Mouse (Mus musculus) kidney, postnatal 10 days (tissue): ENCODE measurements around the gene Cobl.

Experiments used
- DNase-seq: peaks from one replicate; pipeline ENCODE4 v3.0.0; 2021; ENCODE audit warnings: mixed read lengths

The Cobl gene

DNA sequence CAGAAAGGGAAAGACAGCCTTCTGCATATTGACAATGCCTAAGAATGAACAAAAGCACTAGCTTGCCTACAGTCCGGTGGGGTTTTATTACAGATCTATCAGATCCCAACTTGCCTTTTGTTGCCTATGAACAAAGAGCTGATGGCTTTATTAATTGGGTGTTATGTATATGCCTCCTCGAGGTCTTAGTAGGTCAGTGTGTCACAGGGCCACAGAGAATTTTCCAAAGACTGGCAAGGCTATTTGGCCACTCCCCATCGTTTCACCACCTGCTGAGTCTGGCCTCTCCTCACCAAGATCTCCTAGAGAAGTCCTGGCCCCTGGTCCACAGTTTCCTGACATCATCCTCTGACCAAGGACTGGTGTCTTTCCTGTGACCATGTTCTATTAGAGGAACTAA, 83.7 kb downstream of the Cobl start:
- DNase-seq = no peak

DNA sequence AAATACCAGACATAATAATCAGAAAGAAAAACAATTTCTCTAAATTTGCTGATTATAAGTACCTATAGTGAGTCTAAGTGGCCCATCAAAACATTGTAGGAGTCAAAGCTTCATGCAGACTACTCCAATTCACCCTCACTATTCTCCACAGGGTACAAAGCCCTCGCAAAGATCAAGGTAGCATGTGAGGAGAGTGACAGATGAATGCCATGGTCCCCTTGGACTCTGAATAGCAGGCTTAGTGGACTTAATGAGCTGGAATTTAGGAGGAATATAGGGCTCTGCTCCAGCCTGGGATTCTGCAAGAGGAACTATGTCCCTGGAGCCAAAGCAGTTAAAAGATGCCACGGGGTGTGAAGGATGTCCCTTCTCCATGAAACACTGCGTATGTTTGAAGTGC, 88.1 kb downstream of the Cobl start:
- no peak for DNase-seq

DNA sequence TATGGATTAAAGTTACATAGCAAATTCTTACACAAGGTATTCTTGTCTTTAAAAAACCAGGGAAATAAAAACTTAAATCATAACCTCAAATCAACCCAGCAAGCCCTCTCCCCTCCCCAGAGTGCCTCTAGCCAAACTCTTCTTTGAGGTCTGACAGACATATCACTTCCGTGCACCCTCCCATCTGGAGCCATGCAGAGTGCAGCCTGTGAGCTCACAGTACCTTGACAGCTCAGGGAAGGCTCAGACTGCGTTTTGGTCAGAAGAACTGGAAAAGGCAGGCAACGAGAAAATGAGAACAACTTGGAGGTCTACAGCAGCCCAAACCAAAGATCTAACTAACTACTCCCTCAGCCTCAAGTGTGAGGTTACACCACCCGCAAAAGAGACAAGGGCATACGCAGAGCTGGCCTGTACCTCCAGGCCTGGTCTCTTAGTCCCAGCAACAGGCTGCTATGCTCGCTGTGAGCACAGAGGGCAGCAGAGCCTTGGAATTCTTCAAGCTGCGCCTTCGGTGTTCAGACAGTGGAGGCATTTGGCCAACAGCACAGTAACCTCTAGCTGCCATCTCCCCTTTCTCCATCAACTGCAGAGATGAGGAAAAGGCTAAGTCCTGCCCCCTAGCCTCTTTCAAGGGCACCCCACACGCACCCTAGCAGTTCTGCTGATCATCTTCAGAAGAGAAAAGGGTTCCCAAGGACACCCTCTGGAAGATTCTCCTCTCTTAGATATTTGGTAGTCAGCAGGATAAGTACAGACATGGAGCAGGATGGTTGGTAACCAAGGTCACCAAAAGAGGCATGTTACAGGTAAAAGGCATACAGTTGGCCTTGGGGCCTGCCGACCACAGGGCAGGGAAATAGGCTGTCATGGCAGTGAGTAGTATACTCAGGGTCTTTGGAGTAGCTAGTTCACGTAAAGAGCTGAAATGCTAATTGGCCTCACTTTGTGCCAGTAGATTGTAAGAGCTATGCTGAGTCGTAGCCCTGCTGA, 91.4 kb downstream of the Cobl start:
- DNase-seq = peak; percentile 91

DNA sequence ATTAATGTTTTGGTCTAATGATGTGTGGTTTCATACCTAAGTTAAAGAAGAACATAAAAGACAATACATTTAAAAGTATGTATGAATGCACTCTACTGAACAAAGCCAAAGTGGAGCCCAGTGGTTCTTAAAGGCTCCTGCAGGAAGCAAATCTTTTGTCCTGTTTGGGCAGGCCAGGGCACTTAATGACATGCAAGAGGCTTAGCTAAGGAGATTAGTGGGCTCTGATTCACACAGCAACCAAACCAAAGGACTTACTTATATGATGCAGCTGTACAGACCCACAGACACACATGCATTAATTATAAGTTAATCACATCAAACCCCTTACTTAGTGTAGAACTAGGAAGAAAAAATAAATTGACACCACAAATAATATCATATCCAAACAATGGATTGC, 93.8 kb downstream of the Cobl start:
- no peak for DNase-seq

DNA sequence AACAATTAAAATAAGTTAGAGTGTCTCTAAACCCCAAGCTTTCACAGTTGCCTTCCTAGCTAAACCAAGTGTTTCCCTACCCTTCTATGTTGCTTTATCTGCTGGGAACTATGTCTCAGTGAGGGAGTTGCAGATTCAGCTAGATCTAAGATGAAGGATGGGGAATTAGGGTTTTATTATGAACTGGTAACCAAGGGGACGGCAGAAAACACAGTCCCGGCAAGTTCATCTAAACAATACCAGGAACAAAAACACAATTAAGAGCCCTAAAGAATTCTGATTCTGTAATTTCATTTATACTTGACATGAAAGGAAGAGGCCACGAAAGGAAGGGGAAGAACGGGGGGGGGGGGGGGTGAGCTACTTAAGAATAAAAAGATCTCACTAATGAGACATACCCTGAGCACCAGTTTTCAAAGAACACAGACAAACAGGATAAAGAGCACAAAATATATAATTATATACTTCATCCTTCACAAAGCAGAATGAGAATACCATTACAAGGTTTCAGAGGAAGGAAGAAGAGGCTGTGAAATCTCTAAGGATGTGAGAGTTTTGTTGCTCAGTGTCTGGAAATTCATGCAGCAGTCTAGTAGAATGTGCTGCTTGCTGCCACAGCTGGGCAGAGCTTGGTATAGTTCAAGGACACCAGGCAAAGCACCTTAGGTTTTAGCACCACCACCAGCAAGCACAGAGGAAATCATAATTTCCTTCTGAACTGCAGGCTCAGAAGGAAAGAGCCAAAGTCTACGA, 97.2 kb downstream of the Cobl start:
- DNase-seq = no peak

DNA sequence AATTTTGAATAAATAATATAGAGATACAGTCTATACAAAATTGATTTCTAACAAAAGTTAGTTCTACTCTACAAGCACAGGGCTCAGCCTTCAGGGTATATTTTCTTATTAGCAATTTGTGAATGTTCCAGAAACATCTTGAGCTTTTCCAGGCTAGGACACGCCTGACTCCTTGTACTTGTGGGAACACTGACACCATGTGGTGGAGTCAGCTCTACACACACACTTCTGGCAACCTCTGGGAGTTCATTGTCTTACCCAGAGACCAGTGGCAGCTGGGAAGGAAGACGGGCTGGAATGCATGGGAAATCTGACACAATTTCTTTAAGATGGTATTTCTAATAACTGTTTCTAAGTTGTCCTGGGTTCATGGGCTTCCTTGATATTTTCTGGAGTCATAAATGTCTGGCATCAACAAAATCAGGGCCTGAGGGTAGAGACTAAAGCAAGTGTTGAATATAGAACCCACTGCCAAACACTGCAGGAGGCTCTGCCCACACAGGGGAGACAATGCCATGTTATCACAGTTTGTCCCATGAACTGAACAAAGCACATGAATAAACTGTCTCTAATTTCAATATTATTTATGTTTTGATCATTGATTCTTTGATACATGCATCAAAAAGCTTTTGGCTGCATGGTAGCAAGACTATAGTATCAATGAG, 105.3 kb downstream of the Cobl start:
- peak; percentile 80 for DNase-seq

DNA sequence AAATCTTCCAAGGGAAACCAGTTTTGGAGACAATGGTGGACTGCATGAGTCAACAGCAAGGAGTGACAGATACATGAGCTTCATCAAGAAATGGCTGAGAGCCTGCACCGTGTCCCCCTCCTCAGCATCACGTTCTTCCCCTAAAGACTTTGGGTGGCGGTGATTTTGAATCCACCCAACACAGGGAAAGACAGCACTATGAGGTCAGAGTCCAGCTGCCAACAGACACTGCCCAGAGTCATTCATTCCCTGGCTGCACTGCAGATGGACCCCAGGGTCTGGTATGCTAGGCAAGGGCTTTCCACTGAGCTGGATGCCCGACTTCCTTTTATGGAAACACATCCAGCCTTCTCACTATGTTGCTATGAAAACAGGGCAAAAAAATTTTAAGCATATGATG, 106.2 kb downstream of the Cobl start:
- no peak for DNase-seq

DNA sequence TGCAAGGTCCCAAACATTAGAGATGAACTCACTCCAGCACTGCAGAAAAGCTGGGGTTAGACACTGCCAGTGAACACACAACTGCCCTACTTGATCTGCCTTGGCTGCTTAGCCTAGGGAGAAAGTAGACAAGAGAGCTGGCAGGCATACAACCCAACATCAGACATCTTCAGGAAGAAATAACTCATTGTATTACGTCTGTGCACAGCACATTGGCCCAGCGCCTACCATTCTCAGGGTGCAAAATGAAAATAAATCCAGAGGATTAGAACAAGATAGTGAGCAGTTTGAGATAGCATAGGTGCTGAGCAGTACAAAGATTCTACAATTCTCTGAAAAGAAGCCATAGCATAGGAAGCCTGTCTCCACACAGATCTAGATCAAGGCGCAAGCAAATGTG, 109.1 kb downstream of the Cobl start:
- peak; percentile 81 for DNase-seq

DNA sequence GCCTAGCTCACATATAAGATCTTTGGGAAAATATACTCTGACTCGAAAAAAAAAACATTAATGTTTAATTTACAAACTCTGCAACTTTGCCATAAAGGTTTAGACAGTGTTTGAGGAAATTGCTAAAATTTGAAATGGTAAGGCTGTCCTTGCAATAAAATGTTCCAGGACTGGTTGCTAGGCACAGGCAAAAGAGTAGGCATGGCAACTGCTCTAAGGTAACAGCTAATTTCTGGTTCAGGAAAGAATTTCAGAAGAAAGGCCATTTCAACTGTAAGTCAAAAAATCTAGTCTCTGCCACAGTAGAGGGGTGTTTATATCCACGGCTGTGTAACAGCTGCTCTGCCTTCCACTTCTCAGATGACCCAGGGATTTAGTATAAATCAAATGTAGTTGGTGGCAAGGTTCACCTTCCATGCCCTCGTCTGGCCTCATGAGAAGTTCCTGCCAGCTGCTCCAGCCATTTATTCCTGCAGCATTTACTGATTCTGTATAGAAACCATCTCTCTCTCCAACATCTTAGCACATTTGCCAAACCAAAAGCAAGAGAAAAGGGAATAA, 113.7 kb downstream of the Cobl start:
- DNase-seq = no peak

DNA sequence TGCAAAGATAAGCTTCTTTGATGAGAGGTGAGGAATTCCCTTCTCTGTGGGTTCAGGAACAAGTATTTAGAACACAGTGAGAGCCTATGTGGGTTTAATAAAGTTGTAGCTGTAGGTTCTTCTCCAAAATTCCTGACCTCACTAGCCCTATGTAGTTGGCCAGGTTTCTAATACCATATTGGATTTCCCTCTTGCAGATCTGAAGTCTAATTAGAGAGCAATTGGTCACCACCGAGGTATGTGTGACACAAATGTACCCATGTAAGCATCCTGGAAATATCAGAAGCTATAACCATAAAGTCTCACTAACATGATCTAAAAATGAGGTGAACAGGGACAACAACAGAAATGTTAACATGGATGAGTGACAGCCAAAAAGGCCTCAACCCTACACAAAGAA, 114.7 kb downstream of the Cobl start:
- no peak for DNase-seq

DNA sequence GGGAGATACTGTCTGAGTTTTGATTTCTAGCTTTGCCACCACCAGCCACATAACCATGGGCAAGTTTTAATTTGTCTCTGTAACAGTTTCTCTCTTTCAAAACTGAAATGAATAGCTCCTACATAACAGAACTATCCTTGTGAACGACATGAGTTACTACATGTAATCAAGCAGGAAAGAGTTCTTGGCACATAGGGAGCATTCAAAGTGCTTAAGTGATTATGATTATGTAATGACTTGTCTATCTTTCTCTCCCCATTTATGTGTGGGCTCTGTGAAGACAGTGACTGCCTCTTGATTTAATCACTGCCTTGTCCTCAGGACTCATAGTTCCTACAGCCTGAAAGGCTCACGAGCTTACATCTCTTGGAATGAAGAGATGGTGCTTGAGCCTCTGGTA, 118.3 kb downstream of the Cobl start:
- no peak for DNase-seq

DNA sequence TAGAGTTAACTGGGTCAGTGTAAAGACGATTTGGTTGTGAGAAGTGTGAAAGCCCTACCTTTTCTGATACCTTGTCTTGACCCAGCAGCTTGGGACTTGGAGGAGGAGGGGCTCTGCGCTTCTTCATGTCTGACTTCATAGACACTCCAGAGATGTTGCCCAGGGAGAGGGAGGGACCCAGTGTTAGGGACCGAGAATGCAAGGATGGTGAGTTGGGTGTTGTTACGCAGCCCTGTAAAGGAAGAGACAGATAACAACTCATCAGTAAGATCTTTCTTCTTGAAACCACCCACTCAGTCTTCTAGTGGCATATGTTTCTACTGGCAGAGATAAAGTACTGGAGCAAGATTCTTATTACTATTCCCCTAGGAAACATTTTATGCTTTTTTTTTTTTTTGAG, 121.1 kb downstream of the Cobl start:
- no peak for DNase-seq

DNA sequence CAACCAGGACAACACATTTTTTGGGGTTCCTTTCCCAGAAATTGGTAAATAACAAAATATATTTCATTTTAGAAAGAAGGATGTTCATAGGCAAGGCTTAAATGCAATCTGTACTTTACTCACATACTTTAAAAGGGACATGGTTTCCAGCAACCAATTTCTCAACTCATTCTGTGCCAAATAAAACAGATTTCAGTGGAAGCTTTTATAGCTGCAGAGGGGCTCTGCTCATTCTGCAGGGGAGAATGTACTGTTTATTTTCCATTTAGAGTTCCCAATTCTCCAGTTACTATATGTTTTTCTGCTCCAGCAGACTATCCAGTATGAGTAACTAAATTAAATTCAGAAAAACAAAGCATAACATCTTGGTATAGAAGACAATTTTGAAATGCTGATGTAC, 124.1 kb downstream of the Cobl start:
- DNase-seq = no peak

DNA sequence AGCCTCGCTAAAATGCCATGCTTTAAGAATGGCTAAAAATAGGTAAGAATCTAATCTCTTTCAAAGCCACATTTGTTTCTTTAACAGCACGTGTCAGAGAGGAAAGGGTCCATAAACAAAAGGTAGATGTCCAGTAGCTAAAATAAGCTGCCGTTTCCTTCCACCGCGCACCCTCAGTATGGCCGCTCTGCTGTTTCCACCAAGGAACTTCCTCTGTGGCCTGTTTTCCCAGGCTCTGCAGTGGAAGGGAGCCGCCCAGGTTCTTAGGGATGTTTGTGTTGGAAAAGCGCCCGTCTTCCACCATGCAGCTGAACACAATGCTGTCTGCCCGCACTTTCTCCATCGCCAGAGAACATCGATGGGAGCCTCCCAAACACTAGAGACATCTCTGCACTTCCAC, 128.6 kb downstream of the Cobl start:
- DNase-seq = peak; percentile 81

DNA sequence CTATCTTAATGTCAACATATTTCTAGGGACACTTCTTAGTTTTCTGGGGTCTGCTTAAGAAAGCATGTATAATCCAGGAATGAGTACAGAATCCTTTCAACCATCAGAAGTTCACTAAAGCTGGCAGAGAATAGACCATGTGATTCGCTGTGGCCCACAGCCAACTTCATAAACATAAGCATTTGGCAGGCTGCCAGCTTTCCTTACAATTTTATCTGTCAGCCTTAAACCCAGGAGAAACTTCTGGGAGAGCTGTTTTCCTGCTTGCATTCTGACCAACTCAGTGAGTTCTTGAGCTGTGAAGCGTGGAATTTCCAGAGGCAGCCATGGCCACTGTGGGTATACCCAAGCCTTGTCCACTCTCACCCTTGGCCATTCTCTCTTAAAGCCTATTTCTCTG, 132.8 kb downstream of the Cobl start:
- DNase-seq = peak; percentile 89

DNA sequence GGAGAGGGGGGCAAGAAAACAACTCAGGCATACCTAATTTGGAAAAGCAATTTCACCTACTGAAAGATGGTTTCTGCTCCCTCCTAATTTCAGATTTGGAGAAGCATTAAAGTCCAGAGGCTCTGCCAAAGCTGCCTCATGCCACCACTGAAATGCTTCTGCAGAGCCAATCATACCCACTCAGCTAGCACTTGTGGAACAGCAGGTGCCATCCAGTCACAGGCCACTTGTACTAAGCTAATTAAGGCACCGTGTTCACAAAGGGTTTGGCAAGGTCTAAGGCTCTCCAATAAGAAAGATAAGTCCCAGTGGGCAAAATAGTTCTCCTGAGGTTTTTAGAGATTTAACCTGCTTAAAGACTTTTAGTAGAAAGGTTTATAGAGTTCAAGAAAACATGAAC, 143.3 kb downstream of the Cobl start:
- DNase-seq = no peak

DNA sequence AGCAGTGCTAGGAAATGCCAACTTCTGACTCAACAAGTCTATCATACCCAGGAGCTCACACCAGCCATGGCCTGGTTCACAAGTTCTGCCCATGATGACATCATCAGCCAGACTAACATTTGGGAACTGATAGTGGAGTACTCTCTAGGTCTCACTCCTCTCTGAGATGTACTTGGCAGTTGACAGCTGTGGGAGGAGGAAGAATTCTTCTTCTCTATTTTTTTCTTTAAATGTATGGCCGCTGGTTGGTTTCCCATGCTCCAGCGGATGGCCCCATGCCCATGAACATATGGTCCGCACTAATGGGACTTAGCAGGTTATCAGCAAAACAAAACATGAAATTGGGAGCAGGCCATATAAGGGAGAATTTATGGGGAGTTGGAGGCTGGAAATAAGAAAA, 145.4 kb downstream of the Cobl start:
- DNase-seq = no peak

DNA sequence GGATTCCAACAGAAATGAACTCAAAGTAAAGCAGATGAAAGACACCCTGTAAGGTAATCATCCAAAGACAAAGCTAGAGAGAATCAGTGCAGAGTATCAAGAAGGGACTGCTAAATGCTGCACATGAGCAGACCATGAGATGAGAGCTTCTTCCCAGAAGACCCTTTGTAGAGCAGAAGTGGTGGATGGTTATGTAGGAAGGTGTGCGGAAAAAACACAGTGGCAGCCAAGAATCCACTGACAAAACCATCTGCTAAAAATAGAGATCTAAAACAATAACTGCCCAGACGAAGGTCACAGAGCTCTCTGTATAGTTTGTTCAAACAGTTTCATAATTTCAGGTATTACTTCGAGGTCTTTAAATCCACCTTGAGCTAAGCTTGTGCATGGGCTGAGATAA, 149.1 kb downstream of the Cobl start:
- no peak for DNase-seq

DNA sequence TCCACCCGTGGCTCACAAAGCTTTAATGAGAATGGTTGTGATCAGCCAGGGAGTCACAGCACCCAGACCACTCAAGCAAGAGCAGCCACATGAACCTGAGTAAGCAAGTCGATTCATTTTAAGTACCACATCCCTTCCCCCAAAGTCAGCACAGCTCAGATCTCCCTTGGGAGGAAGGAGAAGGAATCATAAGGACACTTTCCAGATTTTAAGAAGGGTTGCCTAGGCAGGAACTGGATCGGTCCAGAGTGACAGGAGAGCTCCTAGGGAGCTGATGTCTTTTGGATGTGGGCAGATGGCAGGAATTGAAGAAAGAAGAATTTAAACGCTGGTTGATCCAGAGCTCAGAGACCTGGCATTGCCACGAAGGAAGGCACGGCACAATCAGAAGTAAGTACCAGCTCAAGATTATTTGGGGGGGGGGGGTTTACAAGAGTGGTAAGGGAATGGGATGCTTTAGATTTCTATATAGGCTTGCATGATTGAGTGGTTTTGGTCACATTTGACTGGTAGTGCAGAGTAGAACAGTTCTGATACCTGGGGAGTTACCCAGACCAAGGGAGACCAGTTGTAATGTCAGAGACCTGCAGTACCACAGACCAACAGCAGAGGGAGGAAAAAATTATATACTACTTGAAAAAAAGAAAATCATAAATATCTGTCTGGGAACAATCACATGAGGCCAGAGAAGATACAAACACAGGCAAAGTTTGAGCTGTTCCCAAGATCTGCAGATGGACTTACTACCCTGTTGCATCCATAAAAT, 150.3 kb downstream of the Cobl start:
- peak; percentile 70 for DNase-seq

DNA sequence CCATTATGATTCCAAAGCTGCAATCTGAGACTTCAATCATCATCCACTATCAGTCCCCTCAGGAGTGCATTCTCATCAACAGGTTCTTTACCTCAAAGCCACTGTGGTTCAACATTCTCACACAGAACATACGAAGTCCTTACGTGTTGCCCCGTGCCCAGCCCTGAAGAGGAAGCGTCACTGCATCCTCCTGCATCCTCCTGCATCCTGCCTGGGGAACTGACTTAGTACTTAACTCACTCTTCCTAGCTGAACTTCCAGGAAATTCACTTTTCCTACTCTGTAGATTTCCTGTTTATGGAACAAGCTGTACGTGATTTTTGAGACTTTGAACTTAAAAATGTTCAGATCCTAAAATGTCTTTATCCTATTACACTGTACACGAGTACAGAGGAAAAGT, 153.3 kb downstream of the Cobl start:
- no peak for DNase-seq

DNA sequence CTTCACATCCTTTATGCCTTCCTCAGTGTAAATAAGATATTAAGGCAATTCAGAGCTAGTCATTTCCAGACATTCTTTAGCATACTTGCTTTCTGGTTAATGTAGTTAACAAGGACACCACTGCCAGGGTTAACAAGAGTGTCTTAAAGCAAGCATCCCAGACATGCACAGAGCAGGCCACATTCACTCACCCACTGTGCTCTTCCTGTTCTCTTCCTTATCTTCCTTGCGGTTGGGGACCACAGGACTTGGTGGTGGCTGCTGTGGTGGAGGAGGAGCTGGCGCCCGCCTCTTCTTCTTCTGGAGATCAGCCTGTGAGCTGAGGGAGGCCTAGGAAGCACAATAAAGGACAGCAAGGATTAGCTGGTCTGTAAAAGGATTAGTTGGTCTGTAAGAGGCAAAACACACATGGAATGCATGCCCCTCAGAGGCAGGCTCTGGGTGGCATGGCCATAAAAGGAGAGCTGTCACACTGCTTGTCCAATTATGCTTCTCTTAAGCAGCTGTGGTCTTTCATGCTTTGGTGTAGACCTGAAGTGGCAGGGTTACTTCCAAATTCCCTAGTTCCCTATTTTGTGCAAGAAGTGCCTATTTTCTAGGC, 155.2 kb downstream of the Cobl start:
- no peak for DNase-seq

DNA sequence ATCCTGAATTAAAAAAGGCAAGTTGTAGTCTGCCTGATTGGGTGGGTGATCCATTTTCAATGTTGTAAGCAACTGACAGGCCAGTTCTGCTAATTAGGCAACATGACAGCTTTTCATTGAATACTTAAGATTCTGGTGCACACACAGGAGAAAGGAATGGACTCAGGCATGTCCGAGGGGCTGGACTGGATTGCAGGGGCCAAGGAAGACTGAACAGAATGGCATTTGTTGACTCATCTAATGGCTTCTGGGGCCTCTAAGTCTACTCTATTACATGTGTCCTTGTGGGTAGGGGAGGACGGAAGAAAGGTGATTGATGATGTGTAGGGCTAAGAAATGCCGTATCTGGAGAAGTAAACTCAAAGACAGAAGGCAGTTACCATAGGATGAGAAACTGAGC, 159.9 kb downstream of the Cobl start:
- no peak for DNase-seq
